Mouse (Mus musculus) adrenal gland, postnatal 14 days (tissue): ENCODE results near the gene Ankrd24. TPM values are rescaled to one million over a fixed set of nuclear protein-coding genes. Genes with fewer than 3 reads are reported as not detected.
"Not testable (repeated sequence)": the region's sequence is repeated elsewhere in the genome, so short reads cannot be mapped to it uniquely, and the experiment has no call there.

Experiments used
- DNase-seq: peaks from one replicate; pipeline ENCODE4 v3.0.0; 2021; ENCODE audit warnings: mixed read lengths
- total RNA-seq: library from RNA; stranded (reverse); gene quantifications from 2 replicates; pipeline ENCODE4 v1.2.3, GENCODE M21; 2021

Ankrd24 gene
- total RNA-seq, 1 experiment from 2014 or later, result 18.1 TPM

DNA sequence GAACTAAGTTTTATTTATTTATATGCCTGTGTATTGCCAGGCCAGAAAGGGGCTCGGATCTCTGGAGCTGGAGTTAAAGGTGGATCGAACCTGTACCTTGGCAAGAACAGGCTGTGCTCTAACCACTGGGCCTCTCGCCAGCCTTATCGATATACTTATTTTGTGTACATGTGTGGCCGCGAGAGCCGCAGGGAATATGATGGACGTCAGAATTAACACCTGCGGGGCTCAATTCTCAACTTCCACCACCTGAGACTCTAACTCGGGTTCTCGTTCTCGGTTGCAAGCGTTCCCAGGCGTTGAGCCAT is 22.7 kb upstream of the Ankrd24 start:
- no peak for DNase-seq

DNA sequence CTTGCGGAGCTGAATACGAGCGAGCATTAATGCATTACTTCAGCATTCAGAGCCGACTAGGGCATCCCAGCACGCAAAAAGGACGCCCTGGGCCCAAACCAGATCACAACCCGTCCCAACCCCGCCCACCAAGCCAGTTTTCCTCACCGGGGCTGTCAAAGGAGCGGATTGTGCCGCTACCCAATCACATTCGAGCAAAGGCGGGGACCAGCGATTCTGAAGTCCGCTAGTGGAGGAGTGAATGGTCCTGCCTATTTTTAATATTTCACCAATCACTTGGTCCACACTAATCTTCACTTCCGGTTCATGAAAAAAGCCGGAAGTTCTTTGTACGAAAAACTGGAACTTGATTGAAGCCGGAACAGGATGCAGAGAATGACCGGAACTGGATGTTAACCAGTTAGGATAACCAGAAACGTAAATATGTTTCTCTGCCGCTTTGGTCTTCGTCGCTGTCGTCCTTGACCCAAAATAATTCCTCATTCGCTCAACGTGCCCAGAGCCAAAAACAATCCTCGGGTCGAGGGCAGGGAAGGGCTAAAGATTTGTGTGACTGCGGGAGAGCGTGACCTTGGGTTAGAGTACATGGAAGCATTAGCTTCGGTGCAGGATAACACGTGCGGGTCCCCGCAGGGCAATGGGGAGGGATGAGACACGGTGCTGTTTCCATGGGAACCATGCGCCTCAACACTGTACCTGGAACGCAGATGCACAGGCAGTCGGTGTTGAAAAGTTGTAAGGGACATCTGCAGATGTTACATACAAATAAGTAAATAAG is 22.2 kb upstream of the Ankrd24 start, which contains the start of gene BC025920:
BC025920 (plus strand) TSS at position 297 of the 778 bp plus-strand sequence.
- DNase-seq, result peak; percentile 97

DNA sequence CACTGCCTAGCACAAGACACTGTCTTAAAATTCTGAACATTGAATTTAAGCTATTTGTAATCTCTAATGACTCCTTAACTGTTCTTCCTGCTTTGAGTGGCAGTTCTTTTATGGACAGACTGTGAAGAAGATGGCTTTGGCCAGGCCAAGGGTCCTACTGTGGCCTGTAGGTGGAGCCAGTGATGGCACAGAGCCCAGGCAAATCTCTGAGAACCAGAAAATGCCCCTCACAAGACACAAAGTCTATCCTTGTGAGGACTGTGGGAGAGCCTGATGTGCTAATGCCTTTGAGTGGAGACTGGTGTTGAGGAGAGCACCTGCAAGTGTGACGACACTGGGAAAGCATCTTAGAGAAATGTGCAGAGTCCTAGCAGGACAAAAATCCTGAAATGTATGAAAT is 20.0 kb upstream of the Ankrd24 start:
- no peak for DNase-seq

DNA sequence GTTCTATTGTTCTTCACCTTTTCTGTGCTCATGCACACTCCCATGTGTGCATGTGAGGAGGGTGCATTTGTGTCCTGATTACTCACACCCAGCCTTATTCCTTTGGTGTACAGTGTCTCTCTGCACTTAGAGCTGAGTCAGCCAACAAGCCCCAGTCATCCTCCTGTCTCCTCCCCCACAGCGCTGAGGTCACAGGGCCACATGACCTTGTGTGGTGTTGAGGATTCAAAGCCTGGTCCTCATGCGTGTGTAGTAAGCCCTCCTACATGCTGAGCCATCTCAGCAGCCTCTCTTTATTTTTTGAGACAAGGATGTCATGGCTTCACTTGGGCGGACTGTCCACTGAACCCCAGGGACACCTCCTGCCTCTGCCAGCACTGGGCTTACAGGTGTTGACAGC is 15.6 kb upstream of the Ankrd24 start:
- peak; percentile 65 for DNase-seq

DNA sequence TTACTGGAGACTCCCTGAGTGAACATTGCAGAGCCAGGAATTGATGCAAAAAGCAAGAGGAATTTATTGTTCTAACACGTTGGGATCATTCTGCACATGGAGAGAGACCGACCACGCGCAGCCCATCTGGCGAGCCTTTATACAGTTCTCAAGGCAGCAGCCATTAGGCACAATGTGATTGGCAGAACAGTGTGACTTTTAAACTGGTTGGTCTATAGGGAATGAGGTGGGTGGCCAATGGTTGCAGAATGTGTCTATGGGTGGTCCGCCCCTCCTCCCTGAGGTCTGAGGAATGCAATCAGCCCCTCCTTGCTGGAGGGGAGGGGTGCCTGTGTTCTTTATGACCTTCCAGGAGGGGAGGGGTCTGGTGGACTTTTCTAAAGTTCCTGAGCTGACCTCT is 12.9 kb upstream of the Ankrd24 start:
- no peak for DNase-seq

DNA sequence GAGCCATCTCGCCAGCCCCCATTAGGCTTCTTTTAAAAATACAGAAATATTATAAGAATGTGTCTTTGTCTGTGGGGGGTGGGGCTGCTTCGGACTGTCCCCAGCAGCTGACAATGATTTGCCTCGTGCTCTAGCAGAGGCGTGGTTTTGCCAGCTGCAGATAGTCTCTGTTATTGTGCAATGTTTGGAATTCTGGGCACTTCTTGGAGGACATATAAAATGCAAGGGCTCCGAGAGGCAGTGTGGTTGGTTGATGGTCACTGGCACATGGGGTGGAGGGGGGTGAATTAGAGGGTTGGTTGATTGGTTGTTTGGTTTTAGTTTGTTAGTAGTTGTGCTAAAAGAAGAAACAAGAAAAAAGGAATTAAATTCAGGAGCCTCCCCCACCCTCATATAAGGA is 8.4 kb upstream of the Ankrd24 start:
- no peak for DNase-seq

DNA sequence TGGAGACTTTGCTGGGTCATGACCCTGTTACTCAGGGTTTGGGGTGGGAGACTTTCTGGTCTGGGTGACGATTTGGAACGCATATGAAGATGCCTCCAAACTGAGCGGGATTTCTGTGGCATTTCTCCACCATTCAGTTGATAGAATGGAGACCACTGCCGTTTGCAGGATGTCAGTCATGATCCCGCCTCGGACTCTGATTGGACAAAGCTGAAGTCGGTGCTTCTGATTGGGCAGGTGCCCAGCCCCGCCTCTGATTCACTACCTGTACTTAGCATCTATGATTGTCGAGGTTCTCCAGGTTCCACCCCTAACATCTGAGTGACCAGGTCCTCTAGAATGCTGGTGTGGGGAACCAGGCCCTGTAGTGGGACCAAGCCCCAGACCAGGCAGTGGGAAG is 7.6 kb upstream of the Ankrd24 start:
- no peak for DNase-seq

DNA sequence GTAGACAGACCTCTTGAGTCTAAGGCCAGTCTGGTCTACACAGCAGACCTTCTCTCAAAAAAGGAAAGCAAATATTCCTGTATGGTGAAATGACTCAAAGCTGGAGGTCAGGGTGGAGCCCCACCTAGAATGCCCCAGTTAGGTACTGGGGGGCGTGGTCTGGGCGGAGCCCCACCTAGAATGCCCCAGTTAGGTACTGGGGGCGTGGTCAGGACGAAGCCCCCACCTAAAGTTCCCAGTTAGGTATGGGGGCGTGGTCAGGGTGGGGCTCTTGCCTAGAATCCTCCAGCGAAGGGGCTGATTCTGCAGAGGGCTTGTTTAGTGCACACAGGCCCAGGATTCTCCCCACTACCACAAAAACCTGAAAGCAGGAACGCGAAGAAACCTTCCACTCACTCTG is 4.9 kb upstream of the Ankrd24 start:
- DNase-seq, result no peak

DNA sequence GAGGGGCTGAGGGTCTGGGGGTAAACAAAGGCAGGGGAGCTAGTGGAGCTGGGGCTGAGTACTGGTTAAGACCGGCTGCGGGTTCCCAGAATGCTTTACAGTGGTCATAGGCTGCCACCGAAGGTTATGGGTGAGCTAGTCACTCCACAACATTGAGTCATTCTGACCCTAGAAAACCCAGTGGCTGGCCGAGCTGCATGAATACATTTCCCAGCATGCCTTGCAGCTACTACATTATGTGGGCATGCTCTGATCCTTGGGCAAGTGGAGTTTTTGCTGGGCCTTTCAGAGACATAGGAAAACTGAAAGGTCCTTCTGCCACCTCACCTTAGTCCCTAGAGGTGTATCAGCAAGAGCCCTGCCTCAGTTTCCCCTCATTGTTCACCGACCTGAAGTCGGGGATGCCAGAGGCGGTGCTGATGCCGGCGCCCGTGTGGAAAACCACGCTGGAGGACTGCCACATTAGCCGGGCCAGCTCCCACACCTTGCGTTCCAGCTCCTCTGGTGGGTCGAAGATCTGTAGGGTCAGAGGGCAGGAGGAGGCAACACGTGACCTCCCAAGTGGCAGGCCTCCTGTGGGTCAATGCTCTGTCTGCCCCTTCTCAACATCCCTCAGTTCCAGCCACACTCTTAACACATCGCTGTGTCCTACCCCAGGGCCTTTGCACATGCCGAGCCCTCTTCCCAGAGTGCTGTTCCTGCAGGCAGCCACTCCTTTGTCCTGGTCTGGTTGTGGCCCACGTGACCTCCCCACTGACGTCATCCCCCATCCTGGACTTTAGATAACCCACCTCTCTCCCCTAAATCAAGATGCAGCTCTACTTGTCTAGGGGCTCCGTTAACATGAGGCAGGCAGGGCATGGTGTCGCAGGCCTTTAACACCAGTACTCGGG is 2.0 kb upstream of the Ankrd24 start:
- DNase-seq, result peak; percentile 68

DNA sequence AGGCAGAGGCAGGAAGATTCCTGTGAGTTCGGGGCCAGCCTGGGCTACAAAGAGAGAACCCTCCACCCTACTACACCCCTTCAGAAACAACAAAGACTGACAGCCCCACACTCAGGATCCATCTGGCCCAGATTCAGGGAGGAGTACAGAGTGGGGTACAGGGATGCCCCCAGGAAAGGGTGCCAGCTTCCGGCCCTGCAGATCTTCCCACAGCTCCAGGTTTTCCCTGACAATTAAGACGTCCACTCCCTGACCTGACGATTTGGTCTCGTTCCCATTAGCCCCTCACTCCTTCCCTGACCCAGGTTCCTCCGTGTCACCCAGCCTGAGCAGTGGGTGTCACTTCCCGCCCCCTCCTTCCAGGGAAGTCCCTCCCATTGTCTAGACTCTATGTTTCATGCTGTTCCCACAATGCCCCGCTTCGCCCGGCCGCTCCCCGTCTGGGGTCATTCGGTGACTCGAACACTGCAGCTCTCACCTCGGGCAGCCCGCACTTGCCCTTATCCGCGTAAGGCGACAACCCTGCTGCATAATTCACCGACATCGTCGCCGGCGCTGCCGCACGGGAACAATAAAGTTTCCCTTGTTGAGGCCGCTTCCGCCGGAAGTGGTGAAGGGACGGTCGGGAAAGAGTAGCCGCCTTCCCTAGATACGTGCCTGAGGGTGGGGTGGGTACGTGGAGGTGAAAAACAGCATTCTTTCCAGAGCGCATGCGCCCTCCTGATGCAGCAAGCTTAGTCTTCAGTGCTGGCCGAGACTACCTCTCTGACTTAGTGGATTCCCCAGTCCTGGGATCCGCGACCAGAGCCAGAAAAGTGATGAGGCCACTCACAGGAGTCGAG is 1.1 kb upstream of the Ankrd24 start, which contains the start of gene Sirt6:
Sirt6 (minus strand) TSS at position 804 of the 842 bp plus-strand sequence.
- peak; percentile 95 for DNase-seq

DNA sequence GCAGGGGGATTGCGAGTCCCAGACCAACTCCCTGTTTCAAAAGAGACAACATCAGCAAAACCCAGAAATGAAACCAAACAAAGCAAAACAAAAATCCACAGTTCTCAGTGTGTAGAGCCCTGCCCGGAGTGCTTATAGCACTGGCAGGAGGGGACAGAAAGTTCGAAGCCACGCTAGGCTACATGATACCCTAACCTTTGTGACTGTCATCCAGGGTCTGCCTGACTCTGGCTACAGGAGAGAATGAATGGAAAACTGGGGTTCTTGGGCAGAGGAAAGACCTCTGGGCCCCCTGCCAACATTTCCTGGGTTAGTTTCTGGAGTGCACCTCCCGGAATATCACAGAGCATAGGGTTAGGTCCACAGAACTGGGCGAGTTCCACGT is 512 bp upstream of the Ankrd24 start:
- peak; percentile 48 for DNase-seq

DNA sequence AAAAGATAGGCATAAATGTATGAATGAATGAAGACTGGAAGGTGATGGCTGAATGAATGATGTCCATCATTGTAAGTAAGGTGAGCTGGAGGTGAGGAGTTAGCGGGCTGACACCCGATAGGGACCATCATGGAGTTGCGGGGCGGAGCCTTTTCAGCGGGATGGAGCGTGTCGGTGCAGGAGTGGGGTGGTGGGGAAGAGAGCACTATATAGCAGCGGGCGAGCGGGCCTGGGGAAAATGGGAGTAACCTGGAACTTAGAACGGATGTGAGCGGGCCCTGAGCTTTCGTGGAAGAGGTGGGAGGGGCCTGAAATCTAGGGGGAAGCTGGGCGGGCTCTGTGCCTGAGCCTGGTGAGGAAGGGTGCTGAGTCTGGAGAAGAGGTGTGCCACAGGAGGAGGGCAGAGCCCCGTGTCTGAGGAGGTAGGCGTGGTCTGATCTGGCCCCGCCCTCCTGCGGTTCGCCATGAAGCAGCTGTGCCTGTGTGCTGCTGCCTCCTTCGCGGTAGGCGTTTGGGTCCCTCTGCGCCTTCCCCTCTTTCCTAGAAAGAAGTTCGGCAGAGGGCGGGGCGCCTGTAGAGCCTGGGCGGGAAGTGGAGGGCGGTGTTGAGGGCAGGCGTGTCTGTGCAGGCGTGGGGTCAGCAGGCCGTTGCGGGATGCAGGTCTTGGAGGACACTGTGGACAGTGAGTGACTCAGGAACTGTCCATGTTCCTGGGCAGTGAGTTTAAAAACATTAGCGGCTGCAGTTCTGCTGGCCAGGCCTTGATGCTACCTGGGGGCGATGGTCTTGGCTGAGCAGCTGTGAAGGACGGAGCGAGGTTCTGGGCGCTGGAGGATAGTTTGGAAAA is 5.1 kb downstream of the Ankrd24 start:
- DNase-seq, result peak; percentile 92

DNA sequence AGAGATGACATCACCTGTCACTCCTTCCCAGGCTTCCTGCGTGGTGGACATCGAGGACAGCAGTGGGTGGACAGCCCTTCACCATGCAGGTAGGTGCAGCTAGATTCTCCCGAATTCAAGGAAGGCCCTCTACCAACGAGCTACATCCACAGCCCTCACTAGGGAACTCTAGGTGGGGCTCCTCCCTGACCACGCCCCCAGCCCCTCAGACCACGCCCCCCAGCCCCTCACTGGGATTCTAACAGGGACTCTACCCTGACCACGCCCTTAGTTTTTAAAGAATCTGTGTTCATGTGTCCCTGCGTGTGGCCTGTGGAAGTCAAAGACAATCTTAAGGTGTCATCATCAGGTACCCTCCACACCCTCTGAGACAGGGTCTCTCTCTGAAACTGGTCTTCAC is 8.0 kb downstream of the Ankrd24 start:
- DNase-seq, result no peak

DNA sequence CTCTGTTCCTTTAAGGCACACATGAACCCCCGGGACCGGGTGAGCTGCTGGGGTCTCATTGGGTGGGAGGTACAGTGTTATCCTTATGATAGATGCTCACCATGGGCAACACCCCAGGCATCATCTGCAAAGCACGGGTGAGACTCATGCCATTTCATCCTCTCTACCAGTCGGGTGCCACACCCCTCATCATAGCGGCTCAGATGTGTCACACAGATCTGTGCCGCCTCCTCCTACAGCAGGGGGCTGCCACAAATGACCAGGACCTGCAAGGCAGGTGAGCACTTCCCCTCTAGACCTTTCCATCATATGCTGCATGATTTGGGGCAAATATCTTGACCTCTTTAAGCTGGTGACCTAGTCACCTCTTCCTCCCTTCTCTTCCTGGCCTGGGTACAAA is 9.8 kb downstream of the Ankrd24 start:
- DNase-seq, result no peak

DNA sequence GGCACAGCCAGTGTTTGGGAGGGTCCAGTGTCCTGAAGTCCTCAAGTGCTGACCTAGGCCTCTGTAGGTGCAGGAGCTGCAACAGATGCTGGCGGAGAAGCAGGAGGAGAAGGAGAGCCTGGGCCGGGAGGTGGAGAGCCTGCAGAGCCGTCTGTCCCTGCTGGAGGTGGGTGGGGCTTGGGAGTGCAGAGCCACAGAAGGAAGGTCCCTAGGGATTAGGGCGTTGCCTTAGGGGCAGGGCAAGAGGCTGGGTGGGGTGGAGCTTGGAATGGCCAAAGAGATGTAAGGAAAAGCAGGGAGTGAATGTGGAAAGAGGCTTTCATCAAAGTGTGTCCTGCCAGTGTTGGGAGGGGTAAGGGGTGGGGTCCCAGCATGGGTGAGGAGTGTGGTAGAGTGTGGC is 12.5 kb downstream of the Ankrd24 start:
- not testable (repeated sequence) for DNase-seq

DNA sequence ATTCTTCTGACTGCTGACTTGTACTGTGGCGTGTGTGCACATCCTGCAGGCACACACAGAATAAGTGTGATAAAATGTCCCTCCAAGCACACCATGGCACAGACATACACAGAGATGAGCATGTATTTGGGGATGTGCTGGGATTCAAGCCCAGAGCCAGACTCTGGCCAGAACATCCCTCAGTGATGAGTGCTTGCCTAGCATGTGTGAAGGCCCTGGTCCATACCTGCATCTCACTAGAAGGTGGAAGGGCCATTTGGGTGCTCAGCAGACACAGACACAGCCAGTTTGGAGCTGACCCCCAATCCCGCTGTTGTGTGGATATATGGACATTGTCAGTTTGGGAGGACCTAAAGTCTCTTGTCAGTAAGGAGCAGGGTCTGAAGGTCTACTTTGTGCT is 13.2 kb downstream of the Ankrd24 start:
- DNase-seq, result no peak

DNA sequence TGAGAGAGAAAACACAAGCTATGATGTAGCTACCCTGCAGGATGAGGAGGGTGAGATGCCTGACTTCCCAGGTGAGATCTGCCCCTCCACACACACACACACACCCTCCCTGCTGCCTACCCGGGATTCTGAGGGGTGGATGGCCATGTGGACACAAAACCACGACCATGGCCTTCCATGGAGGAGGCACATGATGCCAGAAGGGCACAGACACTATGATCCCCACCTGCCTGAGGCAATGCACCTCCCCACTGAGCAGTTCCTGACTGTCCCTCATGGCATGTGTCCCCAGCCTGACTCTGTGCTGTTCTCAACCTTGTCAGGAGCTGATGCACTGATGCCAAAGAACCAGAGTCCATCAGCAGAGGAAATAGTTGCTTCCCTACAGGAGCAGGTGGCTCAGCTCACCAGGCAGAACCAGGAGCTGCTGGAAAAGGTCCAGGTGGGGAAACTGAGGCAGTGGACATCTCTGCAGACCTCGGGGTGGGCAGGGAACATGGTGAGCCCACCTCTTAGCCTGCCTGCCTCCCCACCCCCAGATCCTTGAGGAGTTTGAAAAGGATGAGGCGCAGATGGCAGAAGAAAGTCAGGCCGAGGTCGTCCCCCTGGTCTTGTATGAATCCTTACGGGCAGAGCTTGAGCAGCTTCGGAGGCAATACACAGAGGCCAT is 13.8 kb downstream of the Ankrd24 start:
- no peak for DNase-seq

DNA sequence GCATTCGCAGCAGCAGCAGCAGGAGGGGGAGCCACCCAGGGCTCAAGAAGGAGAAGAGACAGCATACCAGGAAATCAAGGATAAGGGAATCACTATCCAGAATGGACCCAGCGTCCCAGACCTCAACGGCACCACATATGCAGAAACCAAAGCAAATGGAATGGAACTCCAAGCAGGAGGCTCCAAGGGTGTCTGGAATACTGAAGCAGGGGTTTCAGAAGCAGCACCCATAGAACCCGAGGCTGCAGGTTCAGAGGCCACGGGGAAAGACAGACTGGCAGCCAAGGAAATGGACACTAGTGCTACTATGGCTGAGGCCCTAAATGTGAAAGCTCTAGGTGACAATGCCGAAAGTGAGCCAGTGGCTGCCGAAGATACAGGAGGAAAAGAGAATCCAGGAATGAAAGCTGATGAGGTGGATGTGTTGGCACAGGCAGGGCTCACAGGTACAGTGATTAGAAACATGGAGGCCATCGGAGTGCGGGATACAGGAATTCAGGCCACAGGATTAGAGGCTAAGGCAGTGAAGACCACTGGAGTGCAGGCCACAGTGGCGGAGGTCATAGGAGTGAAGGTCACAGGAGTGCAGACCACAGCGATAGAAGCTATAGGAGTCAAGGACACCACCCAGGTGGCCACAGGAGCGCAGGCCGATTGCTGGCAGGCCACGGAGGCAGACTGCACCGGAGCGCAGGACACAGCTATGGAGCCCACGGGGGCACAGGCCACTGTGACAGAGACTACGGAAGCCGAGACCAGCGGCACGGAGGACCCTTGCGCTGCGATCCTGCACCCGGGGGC is 14.5 kb downstream of the Ankrd24 start:
- DNase-seq, result no peak

DNA sequence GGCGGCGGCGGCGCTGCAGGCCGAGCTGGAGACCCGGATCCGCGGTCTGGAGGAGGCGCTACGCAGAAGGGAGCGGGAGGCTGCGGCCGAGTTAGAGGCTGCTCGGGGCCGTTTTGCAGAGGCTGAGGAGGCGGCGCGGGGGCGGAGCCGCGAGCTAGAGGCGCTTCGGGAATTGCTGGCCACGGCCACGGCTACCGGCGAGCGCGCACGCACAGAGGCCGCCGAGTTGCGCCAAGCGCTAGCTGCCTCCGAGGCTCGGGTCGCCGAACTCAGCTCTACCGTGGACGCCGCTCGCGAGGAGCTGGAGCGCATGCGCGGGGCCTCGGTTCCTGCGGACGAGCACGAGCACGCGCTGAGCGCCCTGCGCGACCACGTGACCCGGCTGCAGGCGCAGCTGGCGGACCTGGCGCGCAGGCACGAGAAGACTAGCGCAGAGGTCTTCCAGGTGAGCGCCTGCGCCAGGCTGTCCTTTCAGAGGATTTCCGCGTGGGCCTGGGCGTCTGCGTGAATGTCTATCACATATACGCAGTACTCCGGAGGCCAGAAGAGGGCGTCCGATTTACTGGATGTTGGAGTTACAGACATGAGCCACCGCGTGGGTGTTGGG is 15.2 kb downstream of the Ankrd24 start:
- peak; percentile 98 for DNase-seq

DNA sequence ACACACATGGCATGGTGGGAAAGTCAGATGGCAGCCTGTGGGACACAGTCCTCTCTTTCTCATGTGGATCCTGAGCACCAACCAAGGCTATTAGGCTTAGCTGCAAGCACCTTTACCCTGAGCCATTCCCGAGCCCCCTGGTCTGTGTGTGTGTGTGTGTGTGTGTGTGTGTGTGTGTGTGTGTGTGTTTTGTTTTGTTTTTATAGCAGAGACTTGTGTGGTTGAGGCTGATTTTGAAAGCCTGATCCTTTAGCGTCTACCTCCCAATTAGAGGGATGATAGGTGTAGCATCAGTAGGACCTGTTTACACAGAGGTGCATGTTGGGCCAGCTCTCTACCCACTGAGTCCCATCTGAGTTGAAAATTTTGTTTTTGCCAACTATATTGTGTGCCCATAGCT is 15.8 kb downstream of the Ankrd24 start:
- DNase-seq, result no peak
